Mouse (Mus musculus) cerebellum, adult 2 months (tissue): ENCODE results near the gene Runx1.

Experiments
- CTCF ChIP-seq: fragments of 200-500 bp; IDR thresholded peaks from 2 replicates; pipeline ENCODE4 v1.5.1; 2011; ENCODE audit warnings: low read depth, mild to moderate bottlenecking, control low read depth, low read length, moderate library complexity, borderline replicate concordance; ENCODE audit not compliant: insufficient read depth
- POLR2A ChIP-seq: fragments of 200-500 bp; IDR thresholded peaks from 2 replicates; pipeline ENCODE4 v1.6.1; 2011; ENCODE audit warnings: low read length, control low read depth, borderline replicate concordance; ENCODE audit not compliant: insufficient read depth

DNA sequence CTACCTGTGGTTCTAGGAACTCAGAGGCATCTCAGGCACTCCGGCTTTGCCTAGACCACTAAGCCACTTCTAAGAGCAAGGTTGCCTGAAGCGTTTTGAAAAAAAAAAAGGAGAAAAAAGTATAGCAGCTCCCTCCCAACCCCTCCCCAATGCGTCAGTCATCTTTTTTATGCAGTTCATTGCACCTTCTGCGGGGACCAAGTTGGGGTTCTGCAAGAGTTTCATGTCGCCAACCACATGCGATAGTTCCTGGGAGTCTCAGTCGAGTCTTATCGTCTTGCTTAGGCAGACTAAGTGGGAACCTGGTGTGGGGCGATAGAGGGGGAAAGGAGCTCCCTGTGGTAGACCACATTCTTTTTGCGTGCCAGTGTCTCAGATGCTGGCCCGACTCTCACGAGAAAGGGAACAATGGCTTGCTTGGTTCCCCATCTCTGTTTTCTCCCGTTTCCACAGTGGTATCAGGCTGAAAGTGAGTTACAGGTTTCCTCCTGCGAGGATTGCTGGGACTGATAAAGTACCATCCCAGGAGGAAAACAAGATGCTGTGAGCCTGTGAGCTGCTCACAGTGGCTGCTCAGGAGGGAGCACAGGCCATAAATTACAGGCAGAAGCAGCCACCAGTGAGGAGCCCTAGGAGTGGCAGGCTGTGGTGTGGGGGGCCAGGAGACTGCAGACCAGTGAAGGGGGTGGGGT, 3.9 kb downstream of the Runx1 start:
- TF ChIP-seq POLR2A = no peak
- no peak for TF ChIP-seq CTCF
